Mouse (Mus musculus): ENCODE measurements around the gene Tnfrsf14. TPM values are rescaled to one million over a fixed set of nuclear protein-coding genes. Genes with fewer than 3 reads are reported as not detected.

Tnfrsf14 gene
- polyA plus RNA-seq, 1 experiment from 2014 or later, result 0.78 TPM

GRCm38 (mm10) chr4:154887593-154888250, 40.6 kb downstream of the Tnfrsf14 start:
- ATAC-seq (ENCODE audit: insufficient read depth), result no peak

GRCm38 (mm10) chr4:154886876-154887592, 41.3 kb downstream of the Tnfrsf14 start:
- no peak for ATAC-seq (ENCODE audit: insufficient read depth)
- no peaks in the 10 kb centered on the region for H3K36me3 ChIP-seq (ENCODE audit: insufficient read depth)
- no peak overlapping the region for H3K4me2 ChIP-seq

More at GRCm38 (mm10) chr4:154887593-154888250, 40.6 kb downstream of the Tnfrsf14 start:
- H3K9ac ChIP-seq, result no peak overlapping the region
- no peak overlapping the region for H3K27ac ChIP-seq (ENCODE audit: low read depth)
- H3K27me3 ChIP-seq (ENCODE audit: insufficient read depth, low read length), result no peaks in the 10 kb centered on the region
- H3K9me3 ChIP-seq (ENCODE audit: low read depth, low read length), result no peaks in the 10 kb centered on the region
- no peak overlapping the region for H3K4me2 ChIP-seq
- H3K4me1 ChIP-seq (ENCODE audit: insufficient read depth), result no peaks in the 10 kb centered on the region
- no peak overlapping the region for H3K4me3 ChIP-seq (ENCODE audit: low read depth, low read length)
- WGBS, result 77% methylated on average over 15 of the region's 15 CpGs
- H3K36me3 ChIP-seq (ENCODE audit: insufficient read depth), result no peaks in the 10 kb centered on the region
- no peak for TF ChIP-seq CTCF (IDR thresholded peaks at IDR 0.05; ENCODE audit: low read depth)
- no peak for DNase-seq

GRCm38 (mm10) chr4:154885416-154885815, 42.9 kb downstream of the Tnfrsf14 start:
- whole genome bisulfite sequencing, result 73% methylated on average over 11 of the region's 11 CpGs
- TF ChIP-seq CTCF (IDR thresholded peaks at IDR 0.05; ENCODE audit: low read depth), result no peak
- Histone ChIP-seq H3K9me3 (ENCODE audit: low read depth, low read length) (no peaks in the 10 kb centered on the region), H3K27me3 (ENCODE audit: insufficient read depth, low read length) (no peaks in the 10 kb centered on the region), H3K4me3 (ENCODE audit: low read depth, low read length) (no peak overlapping the region), H3K4me2 (no peak overlapping the region), H3K36me3 (ENCODE audit: insufficient read depth) (no peaks in the 10 kb centered on the region), H3K27ac (ENCODE audit: low read depth) (no peak overlapping the region), H3K9ac (no peak overlapping the region), H3K4me1 (ENCODE audit: insufficient read depth) (no peaks in the 10 kb centered on the region)
- DNase-seq (no peak), ATAC-seq (ENCODE audit: insufficient read depth) (no peak)

More at GRCm38 (mm10) chr4:154886876-154887592, 41.3 kb downstream of the Tnfrsf14 start:
- Histone ChIP-seq H3K27ac (ENCODE audit: low read depth) (no peak overlapping the region), H3K27me3 (ENCODE audit: insufficient read depth, low read length) (no peaks in the 10 kb centered on the region), H3K4me1 (ENCODE audit: insufficient read depth) (no peaks in the 10 kb centered on the region), H3K9ac (no peak overlapping the region), H3K9me3 (ENCODE audit: low read depth, low read length) (no peaks in the 10 kb centered on the region), H3K4me3 (ENCODE audit: low read depth, low read length) (no peak overlapping the region)
- no peak for DNase-seq
- 55% methylated on average over 13 of the region's 13 CpGs for WGBS
- TF ChIP-seq CTCF (IDR thresholded peaks at IDR 0.05; ENCODE audit: low read depth), result no peak

- Histone ChIP-seq H3K4me3 (ENCODE audit: low read depth, low read length) (no peak overlapping the region), H3K9me3 (ENCODE audit: low read depth, low read length) (no peaks in the 10 kb centered on the region), H3K4me2 (no peak overlapping the region), H3K4me1 (ENCODE audit: insufficient read depth) (no peaks in the 10 kb centered on the region; the same call in 1 of the 2 replicates), H3K27me3 (ENCODE audit: insufficient read depth, low read length) (no peaks in the 10 kb centered on the region), H3K27ac (ENCODE audit: low read depth) (no peak overlapping the region), H3K9ac (no peak overlapping the region), H3K36me3 (ENCODE audit: insufficient read depth) (no peaks in the 10 kb centered on the region)
- no peak for ATAC-seq (ENCODE audit: insufficient read depth)
- no peak for DNase-seq
- no peak for TF ChIP-seq CTCF (IDR thresholded peaks at IDR 0.05; ENCODE audit: low read depth)
- WGBS, result 18% methylated on average over 14 of the region's 14 CpGs
Observed at GRCm38 (mm10) chr4:154882014-154882659, 46.2 kb downstream of the Tnfrsf14 start.

GRCm38 (mm10) chr4:154880730-154881129, 47.6 kb downstream of the Tnfrsf14 start:
- H3K9me3 ChIP-seq (ENCODE audit: low read depth, low read length), result no peaks in the 10 kb centered on the region
- H3K9ac ChIP-seq, result no peak overlapping the region
- no peaks in the 10 kb centered on the region; the same call in 1 of the 2 replicates for H3K4me1 ChIP-seq (ENCODE audit: insufficient read depth)
- 53% methylated on average over 6 of the region's 6 CpGs for WGBS
- no peak overlapping the region for H3K4me3 ChIP-seq (ENCODE audit: low read depth, low read length)
- DNase-seq, result peak; percentile 6
- 0 out of 2 replicates have a peak overlapping the region, but pooled peaks have one; percentile 50 for H3K27ac ChIP-seq (ENCODE audit: low read depth)
- no peak for ATAC-seq (ENCODE audit: insufficient read depth)
- no peaks in the 10 kb centered on the region for H3K36me3 ChIP-seq (ENCODE audit: insufficient read depth)
- no peak overlapping the region for H3K4me2 ChIP-seq
- H3K27me3 ChIP-seq (ENCODE audit: insufficient read depth, low read length), result no peaks in the 10 kb centered on the region
- TF ChIP-seq CTCF (IDR thresholded peaks at IDR 0.05; ENCODE audit: low read depth), result no peak

- H3K4me1 ChIP-seq (ENCODE audit: insufficient read depth), result no peaks in the 10 kb centered on the region; the same call in 1 of the 2 replicates
- H3K27me3 ChIP-seq (ENCODE audit: insufficient read depth, low read length), result no peaks in the 10 kb centered on the region
- H3K4me2 ChIP-seq, result peak overlapping the region; percentile 54
- no peaks in the 10 kb centered on the region for H3K36me3 ChIP-seq (ENCODE audit: insufficient read depth)
- peak overlapping the region; percentile 69 for H3K27ac ChIP-seq (ENCODE audit: low read depth)
- WGBS, result 7% methylated on average over 18 of the region's 18 CpGs
- H3K9me3 ChIP-seq (ENCODE audit: low read depth, low read length), result no peaks in the 10 kb centered on the region
- peak; percentile 98 for DNase-seq
- peak; percentile 97 for ATAC-seq (ENCODE audit: insufficient read depth)
- peak; percentile 94 for TF ChIP-seq CTCF (IDR thresholded peaks at IDR 0.05; ENCODE audit: low read depth)
- H3K9ac ChIP-seq, result peak overlapping the region; percentile 24
- peak overlapping the region; percentile 17 for H3K4me3 ChIP-seq (ENCODE audit: low read depth, low read length)
Observed at GRCm38 (mm10) chr4:154877864-154878548, 50.4 kb downstream of the Tnfrsf14 start.
